Mouse (Mus musculus) midbrain, postnatal 0 days (tissue): Measurements from ENCODE around the gene Havcr1. TPM values are rescaled to one million over a fixed set of nuclear protein-coding genes. Genes with fewer than 3 reads are reported as not detected.
"Not testable (repeated sequence)": the region's sequence is repeated elsewhere in the genome, so short reads cannot be mapped to it uniquely, and the experiment has no call there.

Source experiments
- ATAC-seq: fragments of 200-750 bp; cut with Nextera tagmentation; 2 replicates; pipeline ENCODE4 v1.8.0; 2017; ENCODE audit warnings: moderate number of reproducible peaks, mild to moderate bottlenecking, moderate TSS enrichment, moderate library complexity; ENCODE audit not compliant: low FRiP score
- DNase-seq: peaks from one replicate; pipeline ENCODE4 v3.0.0-alpha.2; 2015; ENCODE audit warnings: low spot score
- H3K27ac ChIP-seq: fragments of 300-500 bp; sonication (generic); 2 replicates; pipeline ENCODE4 v1.5.1; 2014; ENCODE audit warnings: low read depth, mild to moderate bottlenecking, low read length, mixed read lengths
- H3K27me3 ChIP-seq: fragments of 300-500 bp; sonication (generic); 2 replicates; pipeline ENCODE4 v1.6.1; 2014; ENCODE audit warnings: low read length, control low read depth, mixed read lengths; ENCODE audit not compliant: insufficient read depth
- H3K36me3 ChIP-seq: fragments of 300-500 bp; sonication (generic); 2 replicates; pipeline ENCODE4 v1.6.1; 2014; ENCODE audit warnings: low read length, control low read depth, mixed read lengths; ENCODE audit not compliant: insufficient read depth
- H3K4me1 ChIP-seq: fragments of 300-500 bp; sonication (generic); 2 replicates; pipeline ENCODE4 v1.6.1; 2014; ENCODE audit warnings: mild to moderate bottlenecking, control low read depth, antibody characterized with exemption, low read length, mixed read lengths; ENCODE audit not compliant: insufficient read depth
- H3K4me2 ChIP-seq: fragments of 300-500 bp; sonication (generic); 2 replicates; pipeline ENCODE4 v1.6.1; 2014; ENCODE audit warnings: low read depth, mild to moderate bottlenecking, low read length, mixed read lengths; ENCODE audit not compliant: poor library complexity, severe bottlenecking
- H3K4me3 ChIP-seq: fragments of 300-500 bp; sonication (generic); 2 replicates; pipeline ENCODE4 v1.5.1; 2014; ENCODE audit warnings: low read depth, mild to moderate bottlenecking, low read length, moderate library complexity
- H3K9ac ChIP-seq: fragments of 300-500 bp; sonication (generic); replicated peaks from 2 replicates; pipeline ENCODE4 v1.6.1; 2014; ENCODE audit warnings: mild to moderate bottlenecking, low read length, moderate library complexity, mixed read lengths; ENCODE audit not compliant: poor library complexity, severe bottlenecking
- H3K9me3 ChIP-seq: fragments of 300-500 bp; sonication (generic); 2 replicates; pipeline ENCODE4 v1.6.1; 2016; ENCODE audit warnings: low read length, control low read depth
- CTCF ChIP-seq: IDR thresholded peaks from 2 replicates; pipeline ENCODE4 v1.5.1; 2016; ENCODE audit warnings: antibody characterized with exemption, mild to moderate bottlenecking
- whole genome bisulfite sequencing: fragments of 180-500 bp; shearing (Covaris S2); extraction: QIAGEN DNeasy Blood & Tissue Kit; methylation state at CpG from one replicate; pipeline ENCODE4 v1.1.7; 2014; 5-methylcytosine and 5-hydroxymethylcytosine counted together
- polyA plus RNA-seq: library from polyadenylated mRNA; unstranded; fragments of >200 nt; fragmentation: Nextera tagmentation; extraction: Ambion mirVana; gene quantifications from 2 replicates; pipeline ENCODE4 v1.2.1, GENCODE M21; 2015
- total RNA-seq: library from RNA; depleted of rRNA; stranded (reverse); fragments of >200 nt; gene quantifications from 2 replicates; pipeline ENCODE4 v1.2.3, GENCODE M21; 2014; rRNA removed

Havcr1 gene
- total RNA-seq = not detected in 2 replicates
- not detected in 2 replicates for polyA plus RNA-seq

DNA sequence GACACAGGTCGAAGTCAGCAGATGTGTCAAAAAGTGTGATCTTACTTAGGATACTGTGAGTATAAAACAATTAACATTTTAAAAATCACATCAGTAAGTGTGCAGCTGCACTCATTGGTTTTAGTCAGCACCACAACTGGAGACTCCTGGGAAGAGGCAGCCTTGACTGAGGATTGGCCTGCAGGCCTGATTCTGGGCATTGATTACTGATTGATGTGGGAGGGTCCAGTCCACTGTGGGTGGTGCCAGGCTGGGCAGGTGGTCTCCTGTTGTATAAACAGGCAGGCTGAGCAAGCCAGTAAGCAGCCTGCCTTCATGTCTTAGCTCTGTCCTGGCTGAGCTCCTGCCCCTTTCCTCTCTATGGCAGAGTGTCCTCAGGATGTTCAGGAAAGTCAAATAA, at the start of gene Havcr1:
Gene Havcr1, plus strand, starts transcription at position 5 of the 400 bp plus-strand sequence.
- not testable (repeated sequence) for DNase-seq, H3K4me1 ChIP-seq, H3K9ac ChIP-seq, H3K9me3 ChIP-seq, H3K27ac ChIP-seq, H3K27me3 ChIP-seq, H3K36me3 ChIP-seq, H3K4me2 ChIP-seq, H3K4me3 ChIP-seq, ATAC-seq
- WGBS = 77% methylated on average over 1 of the region's 1 CpGs

DNA sequence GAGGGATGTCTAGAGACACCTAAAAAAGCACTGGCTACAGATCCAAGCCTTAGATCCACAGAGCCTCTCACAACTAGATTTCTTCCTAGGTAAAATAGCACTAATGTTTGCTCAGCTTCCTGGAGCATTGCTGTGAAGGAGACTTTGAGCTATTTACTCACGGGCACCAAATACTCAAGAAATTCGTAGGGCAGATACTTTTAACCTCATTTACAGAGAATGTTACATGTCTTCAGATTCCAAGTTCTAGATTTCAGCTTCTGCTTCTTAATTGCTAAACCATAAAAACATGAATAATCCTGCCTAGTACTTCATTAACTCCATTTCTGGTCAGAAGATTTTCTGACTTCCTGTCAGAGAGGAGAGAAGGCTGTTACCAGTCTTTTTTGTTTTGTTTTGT, 44.7 kb upstream of the Havcr1 start:
- DNase-seq (no peak), ATAC-seq (no peak)
- Histone ChIP-seq H3K4me1 (no peaks in the 10 kb centered on the region), H3K27ac (no peak overlapping the region), H3K4me2 (no peak overlapping the region), H3K27me3 (no peaks in the 10 kb centered on the region), H3K36me3 (no peaks in the 10 kb centered on the region), H3K9ac (no peak overlapping the region), H3K4me3 (no peak overlapping the region), H3K9me3 (no peaks in the 10 kb centered on the region)
- TF ChIP-seq CTCF = no peak
- 93% methylated on average over 2 of the region's 2 CpGs for WGBS

DNA sequence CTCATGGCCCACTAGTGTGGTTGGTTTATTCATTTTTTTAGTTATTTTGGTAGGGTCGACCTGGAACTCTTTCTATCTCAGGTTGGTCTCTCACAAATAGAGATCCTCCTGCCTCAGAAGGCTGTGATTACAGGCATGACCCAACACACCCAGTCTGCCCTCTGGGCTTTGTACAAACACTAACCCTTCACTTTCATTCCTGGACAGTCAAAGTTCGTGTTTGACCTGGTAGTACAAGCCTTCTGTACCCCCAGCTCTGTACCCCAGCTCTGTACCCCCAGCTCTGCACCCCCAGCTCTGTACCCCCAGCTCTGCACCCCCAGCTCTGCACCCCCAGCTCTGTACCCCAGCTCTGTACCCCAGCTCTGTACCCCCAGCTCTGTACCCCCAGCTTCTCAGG, 39.0 kb upstream of the Havcr1 start:
- 76% methylated on average over 2 of the region's 2 CpGs for WGBS
- not testable (repeated sequence) for H3K9ac ChIP-seq, H3K9me3 ChIP-seq, H3K27me3 ChIP-seq, H3K36me3 ChIP-seq, H3K4me3 ChIP-seq, H3K4me2 ChIP-seq, ATAC-seq, DNase-seq, H3K27ac ChIP-seq, H3K4me1 ChIP-seq

DNA sequence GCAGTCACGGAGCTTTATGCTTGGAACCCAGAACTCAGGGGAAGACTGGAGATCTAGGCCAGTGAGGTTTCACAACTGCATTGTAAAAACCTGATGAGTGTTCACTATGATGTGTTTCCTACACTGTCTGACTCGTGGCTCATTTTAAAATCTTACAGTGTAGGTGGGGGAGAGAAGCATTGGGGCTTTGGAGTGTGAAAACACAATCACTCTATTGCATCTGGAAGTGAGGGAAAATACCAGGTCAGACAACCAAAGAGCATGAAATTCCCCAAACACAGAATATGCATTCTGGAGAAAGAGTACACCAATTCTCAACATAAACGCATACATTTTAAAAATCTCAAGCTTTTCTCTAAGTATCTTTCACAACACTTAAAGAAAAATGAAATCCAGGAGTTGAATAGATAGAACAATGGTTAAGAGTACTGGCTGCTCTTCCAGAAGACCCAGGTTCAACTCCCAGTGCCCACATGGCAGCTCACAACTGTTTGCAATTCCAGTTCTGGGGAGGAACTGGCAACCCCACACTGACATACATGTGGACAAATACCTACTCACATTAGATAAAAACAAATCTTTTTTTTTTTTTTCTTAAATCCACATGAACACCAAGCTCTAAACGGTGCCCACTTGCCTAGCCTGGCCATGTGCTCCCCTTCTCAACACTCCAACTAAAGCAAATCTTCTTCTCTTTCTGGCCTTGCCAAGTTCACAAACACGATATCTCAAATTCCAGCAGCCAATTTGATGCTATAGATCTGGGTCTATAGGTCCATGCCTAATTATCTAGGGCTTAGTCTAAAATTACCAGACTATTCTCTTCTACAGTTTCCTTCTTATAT, 37.2 kb upstream of the Havcr1 start:
- WGBS = 87% methylated on average over 5 of the region's 5 CpGs
- ATAC-seq = no peak
- DNase-seq = no peak
- no peaks in the 10 kb centered on the region for H3K27me3 ChIP-seq
- no peak overlapping the region for H3K4me3 ChIP-seq
- TF ChIP-seq CTCF = no peak
- no peaks in the 10 kb centered on the region for H3K9me3 ChIP-seq
- H3K4me1 ChIP-seq = no peaks in the 10 kb centered on the region
- no peak overlapping the region for H3K9ac ChIP-seq
- no peak overlapping the region for H3K27ac ChIP-seq
- no peaks in the 10 kb centered on the region for H3K36me3 ChIP-seq
- H3K4me2 ChIP-seq = no peak overlapping the region

DNA sequence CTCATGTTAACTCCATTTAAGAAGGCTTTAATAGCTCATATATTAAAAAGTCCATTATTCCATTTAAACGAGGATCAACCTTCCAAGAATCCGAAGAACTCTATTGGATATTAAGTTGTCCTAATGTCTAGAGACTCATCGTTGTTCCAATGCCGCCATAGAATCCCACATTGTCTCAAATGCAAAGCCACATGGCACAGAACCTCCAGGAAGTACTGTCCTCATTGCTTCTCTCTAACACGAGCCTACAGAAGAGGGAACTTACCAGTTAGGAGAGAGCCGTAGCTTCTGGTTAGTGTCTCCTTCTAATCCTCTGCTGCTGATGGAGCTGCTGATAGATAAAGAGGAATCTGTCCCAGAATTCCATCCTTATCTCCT, 36.6 kb upstream of the Havcr1 start:
- H3K36me3 ChIP-seq = no peaks in the 10 kb centered on the region
- no peak overlapping the region for H3K27ac ChIP-seq
- H3K4me1 ChIP-seq = no peaks in the 10 kb centered on the region
- no peak overlapping the region for H3K4me3 ChIP-seq
- ATAC-seq = no peak
- no peak overlapping the region for H3K9ac ChIP-seq
- 86% methylated on average over 6 of the region's 6 CpGs for WGBS
- no peaks in the 10 kb centered on the region for H3K27me3 ChIP-seq
- TF ChIP-seq CTCF = no peak
- no peak overlapping the region for H3K4me2 ChIP-seq
- H3K9me3 ChIP-seq = no peaks in the 10 kb centered on the region
- no peak for DNase-seq

DNA sequence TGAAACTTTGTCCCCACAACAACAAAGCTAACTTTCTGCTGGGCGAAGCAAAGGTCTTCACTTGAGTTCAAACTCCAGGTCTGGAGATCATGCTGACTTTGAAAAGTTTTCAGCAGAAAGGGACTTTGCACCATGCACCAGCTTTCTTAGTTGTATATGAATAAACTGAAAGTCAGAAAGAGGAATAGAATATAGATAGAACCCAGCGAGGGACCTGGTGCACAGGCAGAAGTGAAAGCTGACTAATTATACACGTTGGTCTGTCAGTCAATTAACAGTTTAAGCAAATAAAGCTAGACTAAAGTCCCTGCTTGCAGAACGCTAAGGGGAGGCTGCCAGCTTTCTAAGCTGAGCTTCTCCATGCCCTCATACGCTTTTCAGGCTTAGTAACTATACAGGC, 36.0 kb upstream of the Havcr1 start:
- H3K27ac ChIP-seq = no peak overlapping the region
- ATAC-seq = no peak
- WGBS = 78% methylated on average over 5 of the region's 5 CpGs

More for the DNA sequence above, 36.0 kb upstream of the Havcr1 start:
- no peaks in the 10 kb centered on the region for H3K36me3 ChIP-seq
- no peak for TF ChIP-seq CTCF
- DNase-seq = no peak
- H3K27me3 ChIP-seq = no peaks in the 10 kb centered on the region
- H3K9me3 ChIP-seq = no peaks in the 10 kb centered on the region
- no peak overlapping the region for H3K9ac ChIP-seq
- no peaks in the 10 kb centered on the region for H3K4me1 ChIP-seq
- H3K4me2 ChIP-seq = no peak overlapping the region
- H3K4me3 ChIP-seq = no peak overlapping the region
